Mouse (Mus musculus): ENCODE data around the gene Arhgap5. TPM values are rescaled to one million over a fixed set of nuclear protein-coding genes. Genes with fewer than 3 reads are reported as not detected.

The Arhgap5 gene
- 275 TPM for polyA plus RNA-seq (2014; fragmentation: Illumina TruSeq; extraction: RNeasy Lipid Tissue Mini Kit (QIAGEN cat#74804); ENCODE audit: low read depth, low replicate concordance)

DNA sequence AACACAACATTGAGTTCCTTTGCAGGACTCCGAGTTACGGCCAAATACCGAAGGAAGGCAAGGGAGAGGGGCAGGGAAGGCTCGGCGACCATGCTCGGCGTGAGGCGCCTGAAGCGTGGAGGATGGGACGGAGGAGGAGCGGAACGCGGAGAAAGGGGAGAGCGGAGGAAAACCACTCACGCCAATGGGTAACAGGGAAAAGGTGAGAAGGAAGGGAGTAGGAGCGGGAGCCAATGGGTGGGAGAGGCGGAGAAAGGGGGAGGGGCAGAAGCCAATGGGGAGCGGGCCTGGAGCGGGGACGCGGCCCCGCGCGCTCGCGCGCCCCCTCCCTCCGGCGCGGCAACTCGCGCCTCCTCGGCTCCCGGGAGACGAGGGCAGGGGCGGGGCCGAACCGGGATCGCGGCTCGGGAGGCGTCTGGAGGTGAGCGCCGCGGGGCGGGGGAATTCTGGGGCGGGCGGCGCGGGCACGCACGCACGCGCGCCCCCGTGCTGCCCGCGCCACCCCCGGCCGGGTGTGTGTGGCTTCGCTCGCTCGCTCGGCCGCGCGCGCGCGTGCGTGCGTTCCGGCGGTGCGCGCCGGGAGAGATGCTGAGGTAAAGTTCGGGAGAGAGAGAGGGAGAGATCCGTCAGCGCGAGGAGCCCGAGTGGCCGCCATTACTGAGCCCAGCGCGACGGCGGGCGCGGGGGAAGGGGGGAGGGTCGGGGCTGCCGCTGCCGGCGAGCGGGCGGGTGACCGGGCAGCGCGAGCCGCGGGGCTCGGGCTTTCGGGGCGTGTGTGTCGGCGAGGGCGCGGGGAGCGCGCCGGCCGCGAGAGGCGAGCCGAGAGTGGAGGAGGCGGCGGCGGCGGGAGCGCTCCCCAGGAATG lies at the start of gene Arhgap5:
TSS of gene Arhgap5 (plus strand) at position 517 of the 865 bp plus-strand sequence.

Other genes with a start within 250 kb of the Arhgap5 start
- 2.1 TPM for gene Akap6, start 195.4 kb downstream of the Arhgap5 start, polyA plus RNA-seq (2014; fragmentation: Illumina TruSeq; extraction: RNeasy Lipid Tissue Mini Kit (QIAGEN cat#74804); ENCODE audit: low read depth, low replicate concordance)